Mouse (Mus musculus) bone marrow, adult 2 months (tissue): ENCODE measurements at regions not wholly inside any gene's neighbourhood (a gene's known extent, or its start where the extent isn't known, plus 50 kb on each side); places are given as distances from the start of the nearest gene placed in this dataset.

Experiments
- CTCF ChIP-seq: fragments of 200-500 bp; IDR thresholded peaks from 2 replicates; pipeline ENCODE4 v1.5.1; 2011; ENCODE audit warnings: low read length, control low read depth; ENCODE audit not compliant: control insufficient read depth, insufficient read depth
- POLR2A ChIP-seq: fragments of 200-500 bp; IDR thresholded peaks from 2 replicates; pipeline ENCODE4 v1.6.1; 2011; ENCODE audit warnings: low read depth, mild to moderate bottlenecking, control low read depth, low read length, borderline replicate concordance; ENCODE audit not compliant: control insufficient read depth

- TF ChIP-seq POLR2A (no peak), CTCF (no peak)
Measured at GRCm38 (mm10) chr5:74783906-74784305, 81.2 kb upstream of the Lnx1 start.
